Mouse (Mus musculus) heart, postnatal 4 days (tissue): Measurements from ENCODE around the gene Senp3. TPM values are rescaled to one million over a fixed set of nuclear protein-coding genes. Genes with fewer than 3 reads are reported as not detected.

Experiments
- DNase-seq: peaks from one replicate; pipeline ENCODE4 v3.0.0; 2021
- total RNA-seq, 2 experiments: library from RNA; stranded (reverse); gene quantifications; 2 replicates each; pipeline ENCODE4 v1.2.3; 2021

Gene Senp3
- total RNA-seq, 2 experiments from 2014 or later: 58.0 to 61.3 TPM

DNA sequence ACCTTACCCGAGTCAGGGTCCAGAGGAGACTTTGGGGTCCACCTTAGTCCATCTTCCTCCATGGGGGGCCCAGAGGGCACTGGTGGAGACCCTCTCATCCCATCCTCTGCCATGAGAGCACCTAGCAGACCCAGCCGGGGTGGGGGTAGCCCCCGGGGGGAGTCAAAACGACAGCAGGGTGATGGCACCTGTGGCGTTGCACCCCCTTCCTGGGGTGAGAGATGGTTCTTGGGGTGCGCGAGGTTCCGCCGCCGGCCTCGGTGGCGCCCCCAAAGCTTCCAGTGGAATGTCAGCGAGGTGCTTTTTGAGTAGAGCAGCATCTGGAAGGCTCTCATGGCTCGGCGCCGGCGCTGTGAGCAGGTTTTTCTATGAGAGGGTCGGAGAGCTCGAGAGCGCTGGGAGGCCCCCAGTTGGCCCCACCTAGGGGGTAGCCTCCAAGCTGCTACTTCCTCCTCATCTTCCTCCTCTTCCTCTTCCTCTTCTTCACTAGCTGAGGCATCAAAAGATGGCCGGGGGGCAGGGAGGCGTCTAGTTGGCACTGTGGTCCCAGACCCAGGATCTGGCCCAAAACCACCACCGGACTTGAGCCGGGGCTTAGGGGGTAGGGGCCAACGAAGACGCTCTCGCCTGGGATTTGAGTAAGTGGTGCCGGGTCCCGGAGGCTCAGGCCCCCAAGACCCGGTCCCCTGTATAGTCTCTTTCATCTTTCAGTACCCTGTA is 1.6 kb downstream of the Senp3 start:
- DNase-seq: no peak

DNA sequence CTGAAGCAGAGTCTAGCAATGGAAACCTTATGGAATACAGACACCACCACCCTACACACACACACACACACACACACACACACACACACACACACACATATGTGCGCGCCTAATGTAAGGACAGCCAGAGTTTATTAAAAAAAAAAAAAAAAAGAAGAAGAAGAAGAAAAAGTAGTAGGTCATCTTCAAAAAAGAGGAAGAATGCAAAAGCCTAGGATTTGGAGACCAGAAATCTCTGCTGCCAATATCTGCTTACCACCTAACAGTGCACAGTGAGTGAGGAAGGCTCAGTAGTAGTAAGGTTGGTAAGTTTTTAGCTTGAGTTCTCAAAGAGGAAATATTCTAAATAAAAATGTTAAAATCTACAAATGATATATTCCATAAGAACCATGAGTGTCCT is 2.7 kb downstream of the Senp3 start:
- no peak for DNase-seq

DNA sequence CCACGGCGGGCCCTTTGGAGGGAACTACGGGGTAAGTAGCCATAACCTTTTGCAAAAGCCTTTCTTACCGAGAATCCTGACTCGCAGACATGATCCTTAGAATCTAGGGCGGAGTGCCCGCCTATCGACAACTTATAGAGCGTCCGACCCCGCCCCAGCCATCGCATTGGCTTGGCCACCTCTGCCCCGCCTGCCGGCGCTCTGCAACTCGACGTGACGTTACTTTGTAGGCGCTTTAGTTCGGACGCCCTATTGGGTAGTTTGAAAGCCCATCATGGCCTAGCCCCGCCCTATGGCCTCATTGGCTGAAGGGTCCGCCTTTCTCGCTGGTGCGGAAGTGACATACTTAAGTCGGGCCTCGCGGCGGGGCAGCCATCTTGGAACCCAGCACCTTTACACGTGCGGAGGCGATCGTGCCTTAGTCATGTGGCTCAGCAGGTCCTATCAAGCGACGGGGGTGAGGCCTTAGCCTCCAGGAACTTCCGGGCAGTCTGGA is 9.6 kb downstream of the Senp3 start, which contains the start of gene Eif4a1:
Eif4a1 (minus strand) TSS at position 213 of the 496 bp plus-strand sequence.
- DNase-seq: peak; percentile 100

DNA sequence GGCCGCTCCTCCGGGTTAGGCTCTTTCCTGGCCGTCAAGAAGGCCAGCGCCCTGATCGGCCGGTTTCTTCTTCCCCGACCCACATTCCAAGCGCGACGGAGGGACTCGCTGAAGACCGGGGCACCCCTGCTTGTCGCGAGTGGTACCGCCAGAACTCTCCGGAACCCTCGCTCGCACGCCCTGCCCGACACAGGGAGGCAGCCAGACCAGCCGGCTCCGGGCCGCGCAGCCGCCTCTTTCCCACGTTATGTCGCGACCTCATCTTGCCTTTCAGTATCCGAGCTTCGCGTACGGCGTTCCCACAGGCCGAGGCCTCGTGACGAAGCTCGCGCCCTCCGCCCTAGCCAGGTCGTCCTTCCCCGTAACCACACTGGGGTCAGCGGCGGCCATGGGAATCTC is 10.2 kb downstream of the Senp3 start:
- DNase-seq: no peak

DNA sequence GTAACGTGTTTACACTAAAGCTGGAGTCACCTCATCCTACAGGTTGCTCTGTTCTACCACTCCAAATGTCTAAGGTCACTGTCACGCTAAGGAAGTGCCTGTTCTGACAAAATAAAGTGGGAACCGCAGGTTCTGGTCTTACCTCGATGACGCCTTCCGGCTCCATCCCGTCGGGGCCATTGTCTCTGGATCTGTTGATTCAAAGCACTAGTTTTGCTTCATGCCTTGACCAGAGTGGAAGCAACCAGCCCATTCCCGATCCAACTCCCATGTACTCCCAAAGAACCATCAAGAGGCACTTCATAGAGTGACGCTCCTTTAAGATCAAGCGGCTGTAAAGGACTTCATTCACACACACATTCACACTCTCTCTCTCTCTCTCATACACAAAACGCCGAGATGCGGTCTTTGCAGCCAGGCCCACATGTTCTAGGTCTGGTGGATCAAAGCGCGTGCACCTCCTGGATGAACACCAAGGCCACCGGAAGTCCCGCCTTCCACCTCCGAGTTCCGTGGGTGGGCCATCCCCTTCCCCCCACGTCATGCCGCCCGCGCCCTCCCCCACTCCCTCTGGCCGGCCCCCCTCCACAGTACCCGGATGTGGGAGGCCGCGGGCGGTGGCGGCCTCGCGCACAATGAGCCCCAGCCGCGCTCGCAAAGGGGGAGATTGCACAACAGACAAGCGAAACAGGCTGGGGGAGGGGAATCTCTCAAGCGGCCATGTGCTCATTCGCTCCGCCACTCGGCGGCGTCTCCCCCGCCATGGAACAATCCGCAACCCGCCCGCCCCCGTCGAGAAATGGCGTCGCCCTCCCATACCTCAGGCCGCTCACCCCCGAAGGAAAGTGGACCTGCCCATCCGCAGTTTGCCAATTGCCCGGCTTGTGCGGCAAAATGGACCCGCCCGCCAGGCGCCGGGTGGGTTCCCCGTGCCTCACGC is 10.8 kb downstream of the Senp3 start:
- peak; percentile 97 for DNase-seq

- DNase-seq: no peak
These were observed 15.2 kb downstream of the Senp3 start for GRCm38 (mm10) chr11:69666665-69667005.

DNA sequence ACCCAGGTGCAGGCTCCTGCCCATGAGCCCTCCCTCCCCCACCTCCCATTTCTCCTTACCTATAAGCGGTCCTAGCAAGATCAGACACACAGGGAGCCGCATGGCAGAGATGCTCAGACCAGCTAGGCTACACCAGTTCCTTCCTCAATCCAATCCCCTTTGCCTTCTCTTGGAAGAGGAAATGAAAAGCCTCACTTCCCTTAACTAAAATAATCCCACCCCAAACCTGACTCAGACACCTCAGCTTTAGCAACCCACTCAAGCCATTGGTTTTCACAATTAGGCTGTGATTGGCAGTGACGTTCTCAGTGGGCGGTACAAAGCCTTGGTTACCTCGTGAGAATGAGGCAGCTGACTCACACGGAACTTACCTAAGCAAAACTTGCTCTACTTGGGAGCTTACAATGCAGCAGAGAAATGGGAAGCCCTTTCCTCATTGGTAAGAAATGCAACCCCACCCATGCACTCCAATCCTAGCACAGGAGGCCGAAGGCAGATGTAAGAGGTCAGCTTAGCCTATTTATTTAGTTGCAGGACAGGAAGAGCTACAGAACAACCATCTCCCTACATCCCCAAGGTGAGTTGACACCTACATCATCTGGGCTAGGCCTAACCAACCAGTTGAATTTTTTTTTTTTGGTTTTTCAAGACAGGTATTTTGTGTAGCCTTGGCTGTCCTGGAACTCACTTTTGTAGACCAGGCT is 15.8 kb downstream of the Senp3 start, which contains the start of gene Cd68:
Cd68 (minus strand) TSS at position 193 of the 704 bp plus-strand sequence.
- DNase-seq: peak; percentile 52

DNA sequence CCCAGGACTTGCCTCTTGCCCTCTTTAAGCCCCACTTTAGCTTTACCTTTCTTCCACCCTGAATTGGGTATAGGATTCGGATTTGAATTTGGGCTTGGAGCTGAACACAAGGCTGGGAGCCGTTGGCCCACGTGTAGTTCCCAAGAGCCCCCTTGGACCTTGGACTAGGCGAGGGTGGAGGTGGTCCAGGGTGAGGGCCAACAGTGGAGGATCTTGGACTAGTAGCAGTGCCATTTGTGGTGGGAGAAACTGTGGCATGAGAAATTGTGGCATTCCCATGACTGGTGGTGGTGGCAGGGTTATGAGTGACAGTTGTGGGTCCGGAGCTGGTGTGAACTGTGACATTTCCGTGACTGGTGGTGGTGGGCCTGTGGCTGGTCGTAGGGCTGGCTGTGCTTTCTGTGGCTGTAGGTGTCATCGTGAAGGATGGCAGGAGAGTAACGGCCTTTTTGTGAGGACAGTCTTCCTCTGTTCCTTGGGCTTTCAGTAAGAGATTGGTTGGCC is 16.4 kb downstream of the Senp3 start:
- DNase-seq: no peak

GRCm38 (mm10) chr11:69664841-69665240 is 17.0 kb downstream of the Senp3 start:
- no peak for DNase-seq

DNA sequence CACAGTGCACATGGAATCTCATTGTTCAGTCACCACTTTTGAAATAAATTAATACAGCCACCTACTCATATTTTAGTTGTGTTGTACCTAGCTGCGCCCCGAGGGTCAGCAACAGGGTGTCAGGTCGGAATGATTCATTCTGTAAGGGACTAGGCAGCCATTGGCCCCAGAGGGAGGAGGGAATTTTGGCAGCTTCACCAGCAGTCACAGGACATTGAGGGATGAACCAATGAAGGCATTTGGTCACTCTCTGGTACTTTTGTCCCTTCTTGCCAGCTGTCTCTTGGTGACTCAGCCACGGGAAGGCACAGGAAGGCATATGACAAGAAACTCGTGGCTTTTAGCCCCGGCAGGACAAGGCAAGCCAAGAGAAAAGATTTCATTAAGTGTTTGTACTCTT is 18.1 kb downstream of the Senp3 start:
- DNase-seq: no peak

GRCm38 (mm10) chr11:69662967-69663671 is 18.8 kb downstream of the Senp3 start:
- no peak for DNase-seq

GRCm38 (mm10) chr11:69662213-69662966 is 19.5 kb downstream of the Senp3 start, which contains the start of gene Mpdu1:
TSS of gene Mpdu1 (minus strand) at chr11:69662642.
- DNase-seq: peak; percentile 96

GRCm38 (mm10) chr11:69661221-69661881 is 20.5 kb downstream of the Senp3 start:
- no peak for DNase-seq

DNA sequence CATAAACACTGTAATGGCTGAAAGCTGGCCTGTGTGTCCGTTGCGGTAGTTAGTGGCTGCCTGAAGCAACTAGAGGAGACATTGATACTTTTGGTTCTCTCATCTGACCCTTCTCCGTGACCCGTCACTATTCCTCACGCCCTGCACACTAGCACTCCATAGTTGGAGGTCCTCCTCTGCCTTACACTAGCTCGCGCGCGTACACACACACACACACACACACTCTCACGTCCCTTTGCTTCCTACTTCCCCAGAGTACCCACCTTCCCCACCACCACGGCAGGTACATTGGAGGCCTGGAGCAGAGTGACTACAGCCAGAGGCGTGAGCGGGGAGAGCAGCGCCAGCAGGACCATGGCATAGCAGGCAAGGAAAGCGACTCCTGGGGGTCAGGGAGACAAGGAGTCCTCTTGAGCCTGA is 24.4 kb downstream of the Senp3 start:
- DNase-seq: no peak

DNA sequence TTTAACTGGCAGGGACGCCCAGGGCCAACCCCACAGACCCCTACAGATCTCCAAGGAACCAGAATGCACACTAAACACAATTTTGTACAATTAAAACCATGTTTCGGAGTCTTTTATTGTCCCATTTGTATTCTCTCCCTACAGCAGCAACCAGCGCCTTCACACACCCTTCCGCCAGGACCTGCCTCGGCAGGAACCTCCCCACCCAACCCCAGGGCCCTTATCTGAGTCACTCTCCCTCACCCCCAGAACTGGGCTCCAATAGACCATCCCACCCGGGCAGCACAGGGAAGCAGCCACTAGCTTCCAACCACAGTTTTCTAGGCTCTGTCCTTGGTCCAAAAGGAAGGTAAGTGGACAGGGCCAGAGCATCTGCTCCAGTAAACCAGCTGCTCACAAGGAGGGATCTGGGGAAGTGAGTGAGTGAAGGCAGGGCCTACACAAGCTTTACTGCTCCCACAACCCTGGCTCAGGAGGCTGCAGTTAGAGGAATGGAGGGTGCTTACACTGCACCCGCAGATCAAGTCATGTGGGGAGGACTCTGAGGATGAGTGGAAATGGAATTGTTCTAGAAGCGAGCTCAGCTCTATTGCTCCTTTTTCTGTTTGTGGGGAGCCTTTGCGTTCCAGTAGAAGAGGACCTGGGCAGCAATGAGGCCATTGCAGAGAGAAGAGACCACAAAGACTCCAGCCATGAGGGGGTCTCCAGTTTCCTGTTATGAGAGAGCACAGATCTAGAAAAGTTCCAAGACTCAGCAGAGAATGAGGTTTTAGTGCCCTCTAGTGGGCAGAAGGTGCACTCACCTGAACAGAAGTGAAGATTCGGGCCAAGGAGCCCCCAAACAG is 25.0 kb downstream of the Senp3 start:
- DNase-seq: peak; percentile 56

- no peak for DNase-seq
These were observed 25.8 kb downstream of the Senp3 start for GRCm38 (mm10) chr11:69656065-69656455.

DNA sequence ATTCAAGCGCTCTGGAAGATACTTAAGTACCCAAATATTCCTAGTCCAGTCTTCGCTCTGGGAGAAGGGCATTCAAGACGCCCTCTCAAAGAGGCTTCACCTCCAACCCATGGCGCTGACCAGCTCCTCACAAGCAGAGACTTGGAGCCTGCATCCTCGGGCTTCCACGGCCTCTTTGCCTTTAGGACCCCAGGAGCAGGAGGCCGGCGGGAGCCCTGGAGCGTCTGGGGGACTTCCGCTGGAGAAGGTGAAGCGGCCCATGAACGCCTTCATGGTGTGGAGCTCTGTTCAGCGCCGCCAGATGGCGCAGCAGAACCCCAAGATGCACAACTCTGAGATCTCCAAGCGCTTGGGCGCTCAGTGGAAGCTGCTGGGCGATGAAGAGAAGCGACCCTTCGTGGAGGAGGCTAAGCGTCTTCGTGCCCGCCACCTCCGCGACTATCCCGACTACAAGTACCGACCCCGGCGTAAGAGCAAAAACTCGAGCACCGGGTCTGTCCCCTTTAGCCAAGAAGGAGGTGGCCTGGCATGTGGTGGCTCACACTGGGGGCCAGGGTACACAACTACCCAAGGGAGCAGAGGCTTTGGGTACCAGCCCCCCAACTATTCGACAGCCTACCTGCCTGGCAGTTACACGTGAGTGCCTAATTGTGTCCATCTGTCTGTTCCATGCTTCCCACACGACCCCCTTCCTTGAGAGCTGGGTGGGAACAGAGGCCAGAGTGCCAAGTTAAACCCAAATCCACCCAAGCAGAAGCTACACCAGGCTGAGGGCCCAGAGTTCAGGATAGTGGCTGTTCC is 26.4 kb downstream of the Senp3 start, which contains the start of gene Sox15:
Sox15 (plus strand) TSS at position 51 of the 801 bp plus-strand sequence.
- DNase-seq: peak; percentile 79

- no peak for DNase-seq
These were observed 27.1 kb downstream of the Senp3 start for GRCm38 (mm10) chr11:69654760-69655159.
